Mouse (Mus musculus): ENCODE measurements at regions not wholly inside any gene's neighbourhood (a gene's known extent, or its start where the extent isn't known, plus 50 kb on each side); places are given as distances from the start of the nearest gene placed in this dataset.

DNA sequence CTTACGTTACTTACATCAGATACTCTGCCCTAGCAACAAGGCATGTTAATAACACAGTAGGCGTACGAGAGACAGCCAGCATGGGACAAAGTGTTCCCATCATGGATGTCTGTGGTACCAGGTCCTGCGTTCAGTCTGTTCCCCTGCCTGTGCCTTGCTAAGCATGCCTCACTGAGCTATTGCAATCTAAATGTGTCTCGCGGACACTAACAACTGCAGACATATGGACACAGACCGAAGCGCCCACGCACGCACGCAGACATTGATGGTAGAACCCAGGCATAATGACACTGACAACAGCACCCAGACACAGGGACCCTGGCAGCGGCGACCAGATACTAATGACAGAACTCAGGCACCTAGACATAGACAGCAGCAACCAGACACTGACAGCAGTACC lies 355.5 kb upstream of the Zdhhc25 start:
- Histone ChIP-seq H3K9ac (no peak overlapping the region), H3K4me3 (no peak overlapping the region), H3K36me3 (no peaks in the 10 kb centered on the region), H3K27me3 (peaks cover 17% of the 10 kb centered on the region; the same call in 1 of the 2 replicates), H3K4me1 (0 out of 2 replicates have a peak, but pooled peaks cover 2% of the 10 kb centered on the region), H3K4me2 (no peak overlapping the region), H3K27ac (no peak overlapping the region), H3K9me3 (no peaks in the 10 kb centered on the region)
- ATAC-seq (ENCODE audit: insufficient number of reproducible peaks, low FRiP score, low TSS enrichment, low read depth), result no peak
- 86% methylated on average over 13 of the region's 13 CpGs for WGBS

DNA sequence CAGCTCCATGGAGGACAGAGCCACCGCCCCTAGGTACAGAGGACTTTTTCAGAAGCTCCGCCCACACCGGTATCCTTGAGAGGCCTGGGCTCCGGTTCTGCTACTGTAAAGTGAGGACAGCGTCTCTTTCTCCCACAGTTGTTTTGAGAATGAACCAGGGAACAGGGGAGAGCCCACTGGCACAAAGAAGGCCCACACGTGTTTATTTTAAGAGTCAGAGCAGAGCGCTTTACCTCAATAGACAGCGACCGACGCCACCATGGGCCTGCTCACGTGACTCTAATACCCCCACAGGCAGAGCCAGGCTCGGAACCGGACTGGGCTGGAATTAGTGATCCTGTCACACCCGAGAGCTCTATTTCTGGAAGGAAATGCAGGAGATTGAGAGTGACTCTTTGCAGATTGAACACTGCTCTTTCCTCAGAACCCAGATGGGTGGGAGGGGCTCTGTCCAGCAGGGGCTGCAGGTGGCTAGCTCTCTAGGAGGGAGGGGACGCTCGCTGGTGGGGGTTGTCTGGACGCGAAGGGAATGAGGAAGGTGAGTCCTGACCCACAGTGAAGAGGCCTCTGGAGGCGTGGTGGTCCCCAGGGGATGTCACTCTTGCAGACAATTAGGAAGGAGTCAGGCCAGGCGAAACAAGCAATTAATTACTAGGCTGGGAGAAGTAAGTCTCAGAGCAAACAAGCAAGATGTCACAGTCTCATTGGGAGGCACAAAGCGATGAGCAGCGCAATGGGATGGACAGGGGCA lies 354.4 kb upstream of the Zdhhc25 start:
- no peak overlapping the region for H3K27ac ChIP-seq
- WGBS, result 52% methylated on average over 22 of the region's 22 CpGs
- no peak for ATAC-seq (ENCODE audit: insufficient number of reproducible peaks, low FRiP score, low TSS enrichment, low read depth)

DNA sequence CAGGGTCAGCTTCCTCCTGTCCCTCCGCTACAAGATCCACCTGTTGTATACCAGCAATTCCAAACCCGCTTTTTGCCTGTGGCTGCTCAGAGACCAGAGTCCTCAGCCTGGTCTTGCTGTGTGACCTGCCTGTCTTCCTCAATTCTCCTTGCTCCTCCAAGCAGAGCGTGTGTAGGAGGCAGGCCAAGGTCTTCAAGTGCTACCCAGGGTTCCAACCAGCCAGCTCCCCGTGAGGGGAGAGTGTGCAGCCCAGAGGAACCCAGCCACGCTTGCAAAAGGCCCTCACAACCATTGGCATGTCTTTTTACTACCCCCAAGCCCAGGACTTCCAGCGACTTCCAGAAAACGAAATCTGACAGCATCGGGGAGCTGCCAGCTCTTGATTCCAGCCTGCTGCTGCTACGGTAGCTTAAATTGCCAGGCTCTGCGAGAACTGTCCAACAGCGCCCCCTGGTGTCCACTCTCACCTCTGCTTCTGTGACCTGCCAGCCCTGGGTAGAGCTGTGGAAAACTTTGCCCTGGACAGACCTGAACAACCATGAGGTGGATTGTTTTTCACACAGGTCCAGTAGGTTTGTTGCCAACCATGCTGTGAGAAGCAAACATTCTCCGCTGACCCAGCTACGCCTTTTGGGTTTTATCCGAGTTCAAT lies 352.0 kb upstream of the Zdhhc25 start:
- no peak overlapping the region for H3K27ac ChIP-seq
- H3K4me2 ChIP-seq, result no peak overlapping the region
- no peak overlapping the region for H3K4me3 ChIP-seq
- H3K4me1 ChIP-seq, result 0 out of 2 replicates have a peak, but pooled peaks cover 2% of the 10 kb centered on the region
- H3K36me3 ChIP-seq, result no peaks in the 10 kb centered on the region
- 29% methylated on average over 14 of the region's 14 CpGs for WGBS
- no peaks in the 10 kb centered on the region for H3K9me3 ChIP-seq
- H3K27me3 ChIP-seq, result peaks cover 17% of the 10 kb centered on the region; the same call in 1 of the 2 replicates
- no peak overlapping the region for H3K9ac ChIP-seq
- ATAC-seq (ENCODE audit: insufficient number of reproducible peaks, low FRiP score, low TSS enrichment, low read depth), result no peak

More for the DNA sequence above, 354.4 kb upstream of the Zdhhc25 start:
- no peak overlapping the region for H3K4me2 ChIP-seq
- H3K4me3 ChIP-seq, result no peak overlapping the region
- H3K27me3 ChIP-seq, result peaks cover 17% of the 10 kb centered on the region; the same call in 1 of the 2 replicates
- H3K4me1 ChIP-seq, result 0 out of 2 replicates have a peak, but pooled peaks cover 2% of the 10 kb centered on the region
- no peaks in the 10 kb centered on the region for H3K36me3 ChIP-seq
- no peak overlapping the region for H3K9ac ChIP-seq
- no peaks in the 10 kb centered on the region for H3K9me3 ChIP-seq

DNA sequence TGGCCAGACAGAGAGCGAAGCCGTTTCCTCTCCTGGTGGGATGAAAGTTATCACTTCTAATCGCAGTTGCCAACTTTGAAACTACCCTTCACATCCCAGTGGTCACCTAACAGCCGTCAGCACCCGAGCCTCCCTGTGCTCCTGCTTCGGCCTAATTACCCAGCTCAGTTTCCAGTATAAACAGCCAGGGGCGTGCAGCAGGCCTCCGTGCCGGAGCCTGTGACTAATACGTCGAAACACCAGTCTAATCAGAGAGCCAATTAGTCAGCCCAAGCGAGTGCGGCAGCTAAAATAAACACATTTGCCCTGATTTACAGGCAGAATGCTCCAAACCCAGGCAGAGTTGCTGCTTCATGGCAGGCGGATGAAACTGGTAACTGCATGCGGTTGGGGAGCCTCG lies 312.1 kb upstream of the Zdhhc25 start:
- Histone ChIP-seq H3K27ac (no peak overlapping the region), H3K9ac (no peak overlapping the region), H3K36me3 (no peaks in the 10 kb centered on the region), H3K4me2 (no peak overlapping the region), H3K4me3 (no peak overlapping the region), H3K4me1 (no peaks in the 10 kb centered on the region), H3K9me3 (no peaks in the 10 kb centered on the region), H3K27me3 (peaks cover 14% of the 10 kb centered on the region)
- WGBS, result 19% methylated on average over 16 of the region's 16 CpGs
- ATAC-seq (ENCODE audit: insufficient number of reproducible peaks, low FRiP score, low TSS enrichment, low read depth), result no peak

DNA sequence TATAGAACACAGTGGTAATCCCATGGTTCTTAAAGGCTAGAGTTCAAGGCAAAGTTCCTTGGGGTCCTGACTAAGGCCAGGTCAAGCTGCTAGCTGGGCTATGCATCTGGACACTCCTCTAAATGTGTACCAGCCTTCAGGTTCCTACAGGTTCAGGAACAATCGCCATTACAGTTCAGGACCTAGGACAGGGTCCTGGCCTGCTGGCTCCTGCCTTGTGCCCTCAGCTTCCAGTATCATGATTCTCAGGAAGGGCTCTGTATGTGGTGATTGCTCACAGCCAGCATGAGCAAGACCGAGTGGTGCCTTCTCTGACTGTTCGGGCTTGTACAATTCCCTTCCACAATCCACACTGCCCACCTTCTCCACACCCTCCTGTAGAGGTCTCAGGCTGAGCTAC lies 311.4 kb upstream of the Zdhhc25 start:
- no peaks in the 10 kb centered on the region for H3K36me3 ChIP-seq
- no peak overlapping the region for H3K9ac ChIP-seq
- H3K4me2 ChIP-seq, result no peak overlapping the region
- no peak for ATAC-seq (ENCODE audit: insufficient number of reproducible peaks, low FRiP score, low TSS enrichment, low read depth)
- peaks cover 14% of the 10 kb centered on the region for H3K27me3 ChIP-seq
- H3K4me1 ChIP-seq, result no peaks in the 10 kb centered on the region
- no peak overlapping the region for H3K27ac ChIP-seq
- 55% methylated on average over 3 of the region's 3 CpGs for WGBS
- H3K9me3 ChIP-seq, result no peaks in the 10 kb centered on the region
- no peak overlapping the region for H3K4me3 ChIP-seq

DNA sequence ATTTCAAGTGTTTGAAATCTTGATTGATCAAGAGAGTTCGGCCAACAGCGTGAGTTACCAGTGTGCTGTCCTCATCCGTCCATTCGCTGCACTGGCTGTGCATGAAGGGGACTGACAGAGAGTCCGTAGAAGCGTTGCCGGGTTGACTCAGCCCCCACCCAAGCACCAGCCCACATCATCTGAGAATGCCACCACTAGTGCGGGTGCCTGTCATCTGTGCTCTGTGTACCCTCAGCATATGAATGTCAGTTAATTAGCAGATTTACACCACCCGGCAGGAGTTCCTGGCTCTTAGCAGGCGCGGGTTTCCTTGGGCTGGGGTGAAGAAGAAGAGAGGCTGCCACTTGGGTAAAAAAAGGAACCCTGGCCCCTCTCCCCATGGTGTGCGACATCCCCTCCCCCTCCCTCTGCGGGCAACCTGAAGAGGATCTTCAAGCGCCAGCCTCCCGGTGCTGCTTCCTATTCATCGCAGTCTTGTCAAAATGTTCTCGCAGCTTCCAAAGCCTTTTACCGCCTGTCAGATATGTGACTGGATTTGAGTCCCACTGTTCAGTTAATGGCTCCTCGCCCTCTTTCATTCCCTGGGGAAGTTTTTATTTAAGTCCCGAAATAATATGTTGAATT lies 309.2 kb upstream of the Zdhhc25 start:
- H3K36me3 ChIP-seq, result no peaks in the 10 kb centered on the region
- H3K4me3 ChIP-seq, result no peak overlapping the region
- 18% methylated on average over 20 of the region's 20 CpGs for WGBS
- H3K27ac ChIP-seq, result no peak overlapping the region
- no peaks in the 10 kb centered on the region for H3K4me1 ChIP-seq
- no peak for ATAC-seq (ENCODE audit: insufficient number of reproducible peaks, low FRiP score, low TSS enrichment, low read depth)
- H3K9me3 ChIP-seq, result no peaks in the 10 kb centered on the region
- H3K9ac ChIP-seq, result no peak overlapping the region
- H3K4me2 ChIP-seq, result no peak overlapping the region
- peaks cover 14% of the 10 kb centered on the region for H3K27me3 ChIP-seq

DNA sequence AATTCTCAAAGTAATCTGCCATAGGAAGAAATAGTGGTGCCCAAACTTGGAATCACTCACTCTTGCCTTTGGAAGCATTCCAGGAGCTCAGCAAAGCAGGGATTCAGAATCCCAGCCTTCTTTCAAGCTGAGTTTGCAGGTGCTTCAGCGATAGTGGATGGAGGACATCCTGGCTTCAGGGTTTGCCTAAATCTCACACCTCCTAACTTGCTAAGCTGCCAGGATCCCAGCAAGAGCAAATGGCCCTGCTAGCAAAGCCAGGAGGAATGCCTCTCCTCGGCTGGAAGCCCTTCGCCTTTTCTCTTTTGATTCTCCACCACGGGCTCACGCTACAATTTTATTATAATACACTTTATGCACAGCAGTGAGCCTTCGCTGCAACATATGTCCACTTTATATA lies 301.0 kb upstream of the Zdhhc25 start:
- no peak overlapping the region for H3K4me2 ChIP-seq
- no peaks in the 10 kb centered on the region for H3K9me3 ChIP-seq
- H3K36me3 ChIP-seq, result no peaks in the 10 kb centered on the region
- no peak overlapping the region for H3K27ac ChIP-seq
- 49% methylated on average over 6 of the region's 6 CpGs for WGBS
- no peak overlapping the region for H3K4me3 ChIP-seq
- H3K4me1 ChIP-seq, result no peaks in the 10 kb centered on the region
- ATAC-seq (ENCODE audit: insufficient number of reproducible peaks, low FRiP score, low TSS enrichment, low read depth), result no peak
- H3K27me3 ChIP-seq, result no peaks in the 10 kb centered on the region
- H3K9ac ChIP-seq, result no peak overlapping the region

DNA sequence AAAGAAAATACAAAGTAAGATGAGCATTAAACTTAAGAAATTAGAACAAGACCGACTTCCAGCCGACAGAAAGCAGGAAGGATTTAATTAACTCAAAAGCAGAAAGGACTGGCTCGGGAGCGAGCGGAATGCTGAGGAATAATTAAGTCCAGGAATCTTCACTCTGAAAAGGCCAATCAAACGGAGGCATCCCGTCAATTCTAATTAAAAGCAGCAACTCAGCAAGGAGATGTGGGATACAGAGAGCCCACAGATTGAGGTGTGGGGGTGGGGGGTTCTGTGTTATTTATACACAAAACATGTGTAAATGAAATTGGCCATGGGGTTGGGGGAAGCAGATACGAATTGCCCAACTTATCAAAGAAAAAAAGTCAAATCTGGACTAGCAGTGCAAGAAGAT lies 288.9 kb upstream of the Zdhhc25 start:
- Histone ChIP-seq H3K4me1 (no peaks in the 10 kb centered on the region), H3K9me3 (no peaks in the 10 kb centered on the region), H3K4me2 (no peak overlapping the region), H3K36me3 (no peaks in the 10 kb centered on the region), H3K9ac (no peak overlapping the region), H3K27me3 (no peaks in the 10 kb centered on the region), H3K4me3 (no peak overlapping the region), H3K27ac (no peak overlapping the region)
- 30% methylated on average over 8 of the region's 8 CpGs for WGBS
- ATAC-seq (ENCODE audit: insufficient number of reproducible peaks, low FRiP score, low TSS enrichment, low read depth), result no peak

DNA sequence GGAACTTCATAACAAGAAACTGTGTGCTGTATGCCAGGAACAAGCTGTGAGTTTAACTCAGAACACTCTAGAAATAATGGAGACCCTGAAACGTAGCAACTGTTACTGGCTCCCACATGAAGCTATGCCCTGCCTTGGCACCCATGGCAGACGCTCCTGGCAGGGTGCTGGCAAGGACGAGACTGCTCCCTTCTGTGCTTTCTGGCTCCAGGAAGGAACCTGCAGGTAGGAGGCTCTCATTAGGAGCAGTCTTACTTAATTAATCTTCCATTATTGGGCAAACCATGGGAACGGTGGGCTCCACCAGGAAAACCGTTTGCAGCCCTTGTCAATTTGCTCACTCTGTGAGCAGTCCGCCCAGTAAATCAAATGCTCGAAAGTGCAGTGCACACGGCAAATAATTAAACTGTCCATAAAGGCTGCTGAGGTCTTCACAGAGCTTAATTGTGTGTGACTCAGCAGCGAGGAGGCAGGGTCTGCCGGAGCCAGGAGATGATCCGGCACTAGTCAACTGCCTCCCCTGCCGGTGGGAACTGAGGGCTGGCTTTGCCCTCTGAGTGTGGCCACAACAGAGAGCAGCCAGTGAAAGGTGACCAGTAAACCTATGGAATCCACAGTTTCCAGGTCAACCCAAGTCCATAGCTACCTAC lies 285.2 kb upstream of the Zdhhc25 start:
- Histone ChIP-seq H3K36me3 (no peaks in the 10 kb centered on the region), H3K27me3 (no peaks in the 10 kb centered on the region), H3K4me1 (no peaks in the 10 kb centered on the region), H3K9me3 (no peaks in the 10 kb centered on the region), H3K4me3 (no peak overlapping the region), H3K27ac (no peak overlapping the region), H3K4me2 (no peak overlapping the region), H3K9ac (no peak overlapping the region)
- 28% methylated on average over 12 of the region's 12 CpGs for WGBS
- no peak for ATAC-seq (ENCODE audit: insufficient number of reproducible peaks, low FRiP score, low TSS enrichment, low read depth)

DNA sequence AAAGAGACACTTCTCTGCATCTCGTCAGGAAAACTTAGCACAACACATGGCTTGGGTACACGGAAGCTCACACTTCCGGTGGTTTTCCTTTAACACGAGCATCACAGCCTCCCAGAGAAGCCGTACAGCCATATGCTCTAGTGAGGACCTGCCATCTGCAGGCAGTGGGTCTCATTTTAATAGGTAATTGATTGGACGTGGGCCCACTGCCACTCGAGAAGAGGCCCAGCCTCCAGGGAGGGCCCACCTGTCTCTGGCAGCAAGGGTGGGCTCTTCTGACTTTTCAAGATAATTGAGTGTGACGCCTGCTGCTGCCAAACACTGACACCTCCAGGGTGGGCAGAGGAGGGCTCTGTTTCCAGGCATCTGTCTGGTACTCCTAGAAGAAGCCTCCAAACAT lies 282.1 kb upstream of the Zdhhc25 start:
- 31% methylated on average over 8 of the region's 8 CpGs for WGBS
- no peaks in the 10 kb centered on the region for H3K4me1 ChIP-seq
- no peak overlapping the region for H3K4me2 ChIP-seq
- no peaks in the 10 kb centered on the region for H3K27me3 ChIP-seq
- no peak overlapping the region for H3K27ac ChIP-seq
- no peak overlapping the region for H3K9ac ChIP-seq
- no peak for ATAC-seq (ENCODE audit: insufficient number of reproducible peaks, low FRiP score, low TSS enrichment, low read depth)
- H3K4me3 ChIP-seq, result no peak overlapping the region
- H3K9me3 ChIP-seq, result no peaks in the 10 kb centered on the region
- no peaks in the 10 kb centered on the region for H3K36me3 ChIP-seq

DNA sequence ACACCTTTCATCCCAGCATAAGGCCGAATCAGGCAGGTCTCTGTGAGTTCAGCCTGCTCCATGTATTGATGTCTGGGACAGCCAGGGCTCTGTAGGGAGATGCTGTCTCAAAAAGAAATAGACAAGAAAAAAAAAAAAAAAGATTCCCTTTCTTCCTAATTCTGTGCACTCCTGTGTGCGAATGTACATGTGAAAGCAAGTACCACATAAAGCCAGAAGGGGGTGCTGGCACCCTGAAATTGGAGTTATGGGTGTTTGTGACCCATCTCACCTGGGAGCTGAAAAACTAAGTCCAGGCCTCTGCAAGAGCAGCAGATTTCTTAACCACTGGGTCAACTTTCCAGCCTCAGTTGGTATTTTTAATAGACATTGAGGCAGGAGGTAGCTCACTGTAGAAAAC lies 280.6 kb upstream of the Zdhhc25 start:
- no peak overlapping the region for H3K4me2 ChIP-seq

More for the DNA sequence above, 280.6 kb upstream of the Zdhhc25 start:
- H3K9ac ChIP-seq, result no peak overlapping the region
- no peaks in the 10 kb centered on the region for H3K27me3 ChIP-seq
- H3K9me3 ChIP-seq, result no peaks in the 10 kb centered on the region
- 75% methylated on average over 2 of the region's 2 CpGs for WGBS
- no peak overlapping the region for H3K4me3 ChIP-seq
- H3K36me3 ChIP-seq, result no peaks in the 10 kb centered on the region
- no peak for ATAC-seq (ENCODE audit: insufficient number of reproducible peaks, low FRiP score, low TSS enrichment, low read depth)
- no peaks in the 10 kb centered on the region for H3K4me1 ChIP-seq
- no peak overlapping the region for H3K27ac ChIP-seq
